Mouse (Mus musculus) 3T3-L1 (cell line): Measurements from ENCODE around the gene 4930550L24Rik.

Source experiments
- DNase-seq: peaks from one replicate; pipeline ENCODE4 v3.0.0-alpha.2; 2015; ENCODE audit warnings: low read depth, low spot score

The 4930550L24Rik gene

GRCm38 (mm10) chrX:58909060-58909459 lies at the start of gene 4930550L24Rik:
Gene 4930550L24Rik, plus strand, starts transcription at chrX:58909360.
- no peak for DNase-seq

- DNase-seq: no peak
Observed at GRCm38 (mm10) chrX:58900753-58901152, 8.4 kb upstream of the 4930550L24Rik start.

GRCm38 (mm10) chrX:58967969-58968368 lies 58.8 kb downstream of the 4930550L24Rik start:
- no peak for DNase-seq
